Mouse (Mus musculus) olfactory bulb, adult 2 months (tissue): ENCODE measurements around the gene Rnd2. TPM values are rescaled to one million over a fixed set of nuclear protein-coding genes. Genes with fewer than 3 reads are reported as not detected.

ENCODE experiments used
- H3K27ac ChIP-seq: fragments of 200-500 bp; 2 replicates; pipeline ENCODE4 v1.5.1; 2012; ENCODE audit warnings: low read depth, low read length; ENCODE audit not compliant: insufficient read depth
- H3K4me1 ChIP-seq: fragments of 200-500 bp; 2 replicates; pipeline ENCODE4 v1.6.1; 2012; ENCODE audit warnings: low read length; ENCODE audit not compliant: control insufficient read depth, insufficient read depth
- H3K4me3 ChIP-seq: fragments of 200-500 bp; 2 replicates; pipeline ENCODE4 v1.5.1; 2012; ENCODE audit warnings: mild to moderate bottlenecking, low read depth, low read length, moderate library complexity; ENCODE audit not compliant: insufficient read depth
- CTCF ChIP-seq: fragments of 200-500 bp; IDR thresholded peaks from 2 replicates; pipeline ENCODE4 v1.5.1; 2012; ENCODE audit warnings: low read depth, mild to moderate bottlenecking, low read length, moderate library complexity; ENCODE audit not compliant: insufficient read depth
- POLR2A ChIP-seq: fragments of 200-500 bp; IDR thresholded peaks from 2 replicates; pipeline ENCODE4 v1.6.1; 2012; ENCODE audit warnings: mild to moderate bottlenecking, low read depth, low read length, moderate library complexity; ENCODE audit not compliant: insufficient read depth
- WGBS: fragments of 180-500 bp; shearing (Covaris S2); methylation state at CpG from one replicate; pipeline ENCODE4 v1.1.7; 2018; 5-methylcytosine and 5-hydroxymethylcytosine counted together
- polyA plus RNA-seq: library from polyadenylated mRNA; stranded (reverse); fragments of >200 nt; gene quantifications from 2 replicates; pipeline ENCODE4 v1.2.4, GENCODE M21; 2012; ENCODE audit warnings: low replicate concordance; ENCODE audit not compliant: missing spikeins, insufficient read depth, insufficient read length

Rnd2 gene
- 335 TPM in 1 of 2 replicates, not detected in the other for polyA plus RNA-seq

DNA sequence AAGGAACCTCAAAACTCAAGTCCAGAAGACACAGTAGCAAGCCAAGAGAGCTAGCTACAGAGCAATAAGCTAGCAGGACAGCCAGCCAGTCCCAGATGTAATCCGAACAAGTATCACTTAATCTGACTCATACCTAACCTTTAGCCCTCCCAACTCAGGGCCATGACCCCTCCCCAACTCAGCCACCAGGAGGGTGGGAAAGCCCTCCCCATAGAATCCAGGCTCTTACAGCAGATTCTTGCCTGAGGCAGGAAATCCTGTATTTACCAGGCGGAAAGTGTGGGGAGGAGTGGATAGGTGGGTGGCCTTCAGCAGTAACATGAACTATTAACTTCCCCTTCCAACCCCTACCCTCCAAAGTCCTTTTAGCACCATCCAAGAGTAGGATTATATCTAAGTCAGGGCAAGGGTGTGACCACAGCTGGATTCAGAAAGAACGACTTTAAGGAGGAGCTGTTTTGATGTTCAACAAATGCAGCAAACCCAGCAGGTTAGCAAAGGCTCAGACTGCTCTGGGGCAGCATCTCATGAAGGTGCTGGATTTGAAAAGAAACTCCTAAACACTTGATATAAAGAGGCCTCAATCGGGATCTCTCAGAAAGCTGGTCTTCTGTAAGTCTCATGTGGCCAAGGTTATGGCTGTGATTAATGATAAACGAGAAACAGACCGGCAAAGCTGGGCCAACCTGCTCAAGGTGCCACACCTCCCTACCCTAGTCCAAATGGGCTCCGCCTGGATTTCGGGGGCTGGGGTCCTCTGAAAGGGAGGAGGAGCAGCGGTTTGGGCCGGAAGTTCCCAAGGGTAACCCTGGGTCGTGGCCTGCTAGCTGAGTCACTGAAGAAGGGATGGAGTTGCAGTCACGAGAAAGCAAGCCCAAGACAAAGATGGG, at the start of gene Rnd2:
Gene Rnd2, plus strand, starts transcription at position 789 of the 890 bp plus-strand sequence.
- H3K27ac ChIP-seq: peak within 1 kb of the TSS; percentile 65
- 19% methylated on average over 12 of the region's 12 CpGs for WGBS
- peak within 1 kb of the TSS; percentile 99 for H3K4me3 ChIP-seq
- H3K4me1 ChIP-seq: peaks cover 34% of the 10 kb centered on the region
- TF ChIP-seq CTCF (no peak), POLR2A (0 out of 2 replicates have a peak, but pooled peaks have one; percentile 9)

- TF ChIP-seq POLR2A (no peak), CTCF (no peak)
- H3K27ac ChIP-seq: no peak overlapping the region
- WGBS: 91% methylated on average over 2 of the region's 2 CpGs
- H3K4me1 ChIP-seq: no peaks in the 10 kb centered on the region
- no peak overlapping the region for H3K4me3 ChIP-seq
Observed at GRCm38 (mm10) chr11:101415306-101415705, 49.5 kb upstream of the Rnd2 start.

- Histone ChIP-seq H3K4me3 (peak overlapping the region; percentile 96), H3K27ac (no peak overlapping the region), H3K4me1 (no peaks in the 10 kb centered on the region)
- TF ChIP-seq POLR2A (no peak), CTCF (no peak)
- 1% methylated on average over 11 of the region's 11 CpGs for WGBS
Observed at GRCm38 (mm10) chr11:101416433-101417100, 48.2 kb upstream of the Rnd2 start.

DNA sequence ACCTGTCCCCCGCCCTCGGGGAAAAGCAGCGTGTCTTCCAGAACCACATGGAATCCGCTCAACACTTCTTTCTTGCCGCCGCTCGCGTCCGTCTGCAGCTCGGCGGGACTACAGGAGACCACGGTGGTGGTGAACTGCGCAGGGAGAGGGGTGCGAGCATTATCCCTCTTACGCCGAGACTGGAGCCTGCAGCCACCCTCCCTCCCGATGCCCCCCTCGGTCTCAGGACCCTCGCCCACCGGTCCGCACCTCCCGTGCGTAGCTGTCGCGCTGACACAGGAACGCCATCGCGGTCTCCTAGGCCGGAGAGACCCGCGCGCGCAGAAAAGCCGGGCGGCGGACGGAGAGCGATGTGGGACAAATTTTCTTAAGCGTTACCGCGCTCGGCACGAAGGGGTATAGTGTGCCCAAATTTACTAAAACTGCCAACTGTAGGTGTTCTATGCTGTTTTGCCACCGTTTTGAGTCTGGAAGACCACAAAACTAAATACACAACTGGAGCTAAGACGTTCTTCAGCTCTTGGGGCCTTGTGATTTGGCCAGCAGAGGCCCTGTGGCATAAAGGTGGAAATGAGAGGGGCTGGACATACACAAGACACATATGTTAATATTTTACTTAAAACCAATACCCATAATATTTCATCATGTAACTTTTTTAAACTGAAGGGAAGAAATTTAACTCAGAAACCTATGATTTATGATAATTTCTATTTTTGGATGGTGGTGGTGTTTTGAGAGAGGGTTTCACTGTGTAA, 47.5 kb upstream of the Rnd2 start, which contains the start of gene Aarsd1:
Gene Aarsd1, minus strand, starts transcription at position 515 of the 755 bp plus-strand sequence.
- under 1% methylated on average over 45 of the region's 45 CpGs for WGBS

GRCm38 (mm10) chr11:101418991-101419390, 45.8 kb upstream of the Rnd2 start:
- peaks cover under 1% of the 10 kb centered on the region for H3K4me1 ChIP-seq
- no peak overlapping the region for H3K4me3 ChIP-seq
- no peak overlapping the region for H3K27ac ChIP-seq
- 51% methylated on average over 6 of the region's 6 CpGs for WGBS
- TF ChIP-seq CTCF (no peak), POLR2A (no peak)

More for the DNA sequence above, 47.5 kb upstream of the Rnd2 start, which contains the start of gene Aarsd1:
- Histone ChIP-seq H3K4me1 (no peaks in the 10 kb centered on the region), H3K4me3 (peak within 1 kb of the TSS; percentile 96), H3K27ac (0 out of 2 replicates have a peak within 1 kb of the TSS, but pooled peaks have one; percentile 10)
- TF ChIP-seq CTCF: no peak
- peak; percentile 81 for TF ChIP-seq POLR2A

GRCm38 (mm10) chr11:101419610-101420009, 45.2 kb upstream of the Rnd2 start:
- WGBS: 29% methylated on average over 3 of the region's 3 CpGs
- H3K4me1 ChIP-seq: peaks cover 6% of the 10 kb centered on the region
- TF ChIP-seq CTCF (no peak), POLR2A (no peak)
- no peak overlapping the region for H3K4me3 ChIP-seq
- H3K27ac ChIP-seq: no peak overlapping the region

DNA sequence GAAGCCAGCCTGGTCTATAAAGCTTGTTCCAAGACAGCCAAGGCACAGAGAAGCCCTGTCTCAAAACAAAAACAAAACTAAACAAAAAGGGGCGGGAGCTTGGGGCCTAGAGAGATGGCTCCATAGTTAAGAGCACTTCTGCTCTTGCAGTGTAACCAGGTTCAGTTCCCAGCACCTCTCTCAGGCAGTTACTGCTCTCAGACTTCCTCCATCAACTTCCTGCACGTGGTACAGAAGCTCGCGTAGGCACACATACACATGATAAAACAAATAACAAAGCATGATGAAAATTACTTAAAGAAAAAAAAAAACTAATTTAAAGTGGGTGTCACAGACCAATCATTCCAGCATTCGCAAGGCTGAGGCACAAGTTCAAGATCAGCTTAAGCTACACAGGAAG, 44.7 kb upstream of the Rnd2 start:
- Histone ChIP-seq H3K4me1 (peaks cover 6% of the 10 kb centered on the region), H3K4me3 (no peak overlapping the region), H3K27ac (no peak overlapping the region)
- WGBS: 90% methylated on average over 5 of the region's 5 CpGs
- TF ChIP-seq CTCF (no peak), POLR2A (no peak)

DNA sequence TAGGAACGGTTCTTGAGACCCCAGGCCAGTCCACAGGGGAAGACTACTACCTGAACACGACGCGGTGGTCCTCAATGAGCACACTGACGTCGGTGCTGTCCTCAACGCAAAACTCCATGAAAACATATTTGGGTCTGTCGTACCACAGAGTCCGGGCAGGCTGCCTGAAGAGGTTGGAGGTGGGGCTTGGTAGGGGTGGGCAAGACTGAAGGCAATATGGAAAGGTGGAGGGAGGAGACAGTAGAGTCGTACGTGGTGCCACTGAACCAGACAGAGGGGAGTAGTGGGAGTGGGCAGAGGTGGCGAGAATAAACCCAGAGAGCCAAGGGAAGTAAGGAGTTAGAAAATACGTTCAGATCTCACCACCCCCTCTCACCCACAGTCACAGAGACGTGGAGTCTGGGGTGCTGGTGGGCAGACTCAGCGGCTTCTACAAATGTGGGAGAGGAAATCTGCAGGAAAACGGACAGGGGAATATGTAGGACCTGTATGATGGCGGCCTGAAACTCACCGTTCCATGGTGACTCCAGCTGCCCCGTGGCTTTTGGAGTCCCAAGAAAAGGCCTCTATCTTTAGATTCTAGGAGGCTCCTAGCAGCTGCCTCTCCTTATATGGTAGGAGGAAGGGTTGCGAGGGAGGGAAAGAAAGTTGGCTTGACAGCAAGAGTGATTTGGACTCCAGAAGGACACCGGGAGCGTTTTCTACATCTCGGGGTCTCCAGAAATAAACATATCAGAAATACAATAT, 40.5 kb upstream of the Rnd2 start, which contains the start of gene Gm27029:
Gene Gm27029, minus strand, starts transcription at position 692 of the 747 bp plus-strand sequence.
- no peak for TF ChIP-seq CTCF
- peaks cover 9% of the 10 kb centered on the region for H3K4me1 ChIP-seq
- 4% methylated on average over 23 of the region's 23 CpGs for WGBS
- peak within 1 kb of the TSS; percentile 70 for H3K4me3 ChIP-seq
- H3K27ac ChIP-seq: peak within 1 kb of the TSS; percentile 43; the same call in 1 of the 2 replicates
